Mouse (Mus musculus) liver, adult 2 months (tissue): ENCODE data around the gene Epx.

Experiments used
- CTCF ChIP-seq: fragments of 200-500 bp; IDR thresholded peaks from 2 replicates; pipeline ENCODE4 v1.5.1; 2011; ENCODE audit warnings: low read depth, low read length, control low read depth
- POLR2A ChIP-seq: fragments of 200-500 bp; IDR thresholded peaks from 2 replicates; pipeline ENCODE4 v1.6.1; 2011; ENCODE audit warnings: low read length, control low read depth; ENCODE audit not compliant: insufficient read depth; ENCODE audit errors: extremely low read depth

GRCm38 (mm10) chr11:87859273-87859672 is 16.1 kb downstream of the Epx start:
- TF ChIP-seq CTCF: no peak
- no peak for TF ChIP-seq POLR2A
